Mouse (Mus musculus) layer of hippocampus, adult 9-11 months (tissue): ENCODE measurements around the gene Gdi2.
"Not testable (repeated sequence)": the region's sequence is repeated elsewhere in the genome, so short reads cannot be mapped to it uniquely, and the experiment has no call there.

Source experiments
- DNase-seq: peaks from one replicate; pipeline ENCODE4 v3.0.0; 2022

Gene Gdi2

DNA sequence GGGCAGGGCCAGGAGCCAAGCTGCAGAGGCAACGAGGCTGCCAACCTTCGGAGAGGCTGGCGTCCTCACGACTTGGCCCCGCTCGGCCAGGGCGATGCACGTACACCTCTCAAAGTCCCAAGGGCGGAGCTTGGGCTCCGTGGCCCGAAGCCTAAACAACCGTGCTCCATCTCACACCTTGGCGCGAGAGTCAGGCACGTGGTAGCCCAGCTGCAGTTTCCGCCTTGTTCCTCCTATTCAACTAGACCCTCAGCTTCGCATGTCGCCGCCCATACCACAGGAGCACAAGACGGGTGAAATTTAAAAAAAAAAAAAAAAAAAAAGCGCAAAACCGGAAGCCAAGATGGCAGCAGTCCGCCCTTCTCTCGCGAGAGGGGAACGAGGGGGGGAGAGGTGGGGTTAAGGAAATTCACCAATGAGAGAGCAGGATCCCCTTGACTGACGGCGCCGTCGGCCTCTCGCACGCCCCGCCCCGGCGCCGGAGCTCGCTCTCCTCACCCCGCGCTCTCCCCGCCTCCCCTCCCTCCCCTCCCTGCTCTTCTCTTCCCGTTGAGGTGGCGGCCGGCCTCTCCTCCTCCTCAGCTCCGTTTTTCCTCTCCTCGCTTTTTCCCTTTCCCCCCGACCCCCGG lies at the start of gene Gdi2:
Gene Gdi2, plus strand, starts transcription at position 470 of the 629 bp plus-strand sequence.
- peak; percentile 95 for DNase-seq

GRCm38 (mm10) chr13:3495526-3495925 lies 42.3 kb upstream of the Gdi2 start:
- no peak for DNase-seq

DNA sequence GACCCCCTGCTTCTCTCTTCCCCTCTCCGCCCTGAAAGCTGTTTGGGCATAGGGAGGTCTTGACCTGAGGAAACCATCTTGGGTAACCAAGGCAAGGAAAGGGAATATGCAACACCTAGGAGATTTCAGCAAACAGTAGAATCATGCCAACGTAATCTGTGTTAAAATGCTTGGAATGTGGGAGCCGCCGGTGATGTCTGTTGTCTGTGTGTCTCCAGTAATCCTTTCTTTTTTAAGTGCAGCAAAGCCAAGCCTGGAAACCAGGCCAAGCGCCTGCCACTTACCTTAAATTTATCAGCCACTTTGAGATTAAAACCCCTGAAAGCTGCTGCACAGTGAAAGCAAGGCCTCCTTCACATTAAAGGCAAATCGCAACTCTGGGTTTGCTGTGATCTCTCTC lies 36.8 kb upstream of the Gdi2 start:
- DNase-seq: not testable (repeated sequence)

DNA sequence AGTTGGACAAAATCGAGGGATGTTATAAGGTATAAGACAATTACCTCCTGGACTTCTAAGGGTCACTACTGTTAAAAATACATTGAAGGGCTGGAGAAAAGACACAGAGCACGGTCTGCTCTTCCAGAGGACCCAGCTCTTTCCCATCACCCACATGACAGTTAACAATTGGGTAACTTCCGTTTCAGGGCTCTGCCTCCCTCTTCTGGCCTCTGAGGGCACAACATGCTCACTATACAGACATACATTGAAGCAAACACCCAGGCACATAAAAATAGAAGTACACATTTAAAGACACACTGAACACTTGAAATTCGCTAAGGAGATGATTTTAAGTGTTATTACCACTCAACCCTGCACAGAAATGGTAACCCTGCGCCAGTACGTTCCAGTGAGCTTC lies 22.5 kb upstream of the Gdi2 start:
- not testable (repeated sequence) for DNase-seq

- not testable (repeated sequence) for DNase-seq
Measured at GRCm38 (mm10) chr13:3519357-3519756, 18.5 kb upstream of the Gdi2 start.

DNA sequence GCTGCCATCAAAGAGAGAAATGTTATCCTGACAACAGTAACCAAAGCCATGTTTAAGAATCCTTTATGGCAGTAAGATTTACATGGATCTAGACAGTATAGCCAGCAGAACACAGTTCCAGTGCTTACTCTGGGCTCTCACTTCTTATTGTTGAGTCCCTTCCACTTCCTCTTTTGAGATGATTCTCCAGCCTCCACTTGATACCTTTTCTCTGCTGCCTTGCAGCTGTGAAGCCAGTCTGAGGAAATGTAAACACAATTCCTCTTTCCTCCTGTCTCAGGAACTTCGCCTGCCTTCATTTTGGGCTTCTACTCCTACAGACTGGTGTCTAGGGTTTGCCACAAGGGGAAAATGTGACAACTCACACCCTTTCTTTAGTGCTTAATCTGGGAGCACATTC lies 17.9 kb upstream of the Gdi2 start:
- not testable (repeated sequence) for DNase-seq

DNA sequence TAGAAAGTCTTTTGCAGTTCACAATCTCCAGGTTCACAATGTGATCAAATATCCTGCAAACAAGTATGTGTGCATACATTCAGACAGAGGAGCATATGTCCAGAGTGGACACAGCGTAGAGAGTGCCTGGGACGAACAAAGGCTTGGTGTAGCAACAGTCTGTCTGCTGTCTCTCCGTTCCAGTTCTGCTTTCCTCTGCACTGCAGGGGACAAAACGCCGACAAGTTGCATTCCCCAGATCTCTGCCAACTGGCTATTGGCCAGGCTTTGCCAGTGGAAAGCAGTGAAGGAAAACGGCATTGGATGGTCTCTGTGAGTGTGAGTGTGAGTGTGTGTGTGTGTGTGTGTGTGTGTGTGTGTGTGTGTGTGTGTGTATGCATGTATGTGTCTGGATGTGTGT lies 14.4 kb upstream of the Gdi2 start:
- peak; percentile 49 for DNase-seq

DNA sequence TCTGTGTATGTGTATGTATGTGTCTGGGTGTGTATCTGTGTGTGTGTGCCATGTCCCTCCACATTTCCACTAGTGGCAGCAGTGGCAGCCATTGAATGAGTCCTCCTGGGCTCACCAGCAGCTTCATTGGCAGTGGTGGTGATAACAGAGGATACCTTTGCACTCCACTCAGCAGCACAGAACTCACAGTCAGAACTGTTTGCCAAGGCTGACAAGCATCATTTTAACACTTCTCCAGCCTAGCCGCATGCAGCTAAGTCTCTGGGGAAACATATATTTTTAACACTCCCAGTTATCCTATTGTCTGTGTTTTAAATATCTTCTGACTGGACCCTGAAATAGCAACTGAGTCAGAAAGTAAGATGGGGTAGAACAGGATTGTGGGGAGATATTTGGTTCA lies 13.9 kb upstream of the Gdi2 start:
- DNase-seq: no peak

GRCm38 (mm10) chr13:3525611-3526051 lies 12.2 kb upstream of the Gdi2 start:
- no peak for DNase-seq

DNA sequence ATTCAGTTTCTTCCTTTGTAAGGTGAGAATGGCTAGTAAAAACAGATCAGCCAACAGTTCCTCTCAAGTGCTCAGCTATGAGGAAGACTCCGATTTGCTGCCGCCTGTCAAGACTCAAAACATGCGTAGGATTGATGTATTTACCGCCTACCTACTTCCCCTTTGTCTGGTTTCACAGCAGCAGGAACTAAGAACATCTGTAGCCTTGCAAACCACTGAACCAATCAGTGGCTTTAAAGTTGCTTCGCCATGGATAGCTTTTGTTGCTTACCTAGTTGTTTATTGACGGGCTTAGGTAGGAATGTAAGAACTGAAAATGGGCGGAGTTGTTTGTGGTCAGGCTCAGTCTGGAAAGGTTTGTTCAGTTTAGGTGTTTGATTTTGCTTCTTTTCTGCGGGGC lies 11.5 kb upstream of the Gdi2 start:
- peak; percentile 65 for DNase-seq

DNA sequence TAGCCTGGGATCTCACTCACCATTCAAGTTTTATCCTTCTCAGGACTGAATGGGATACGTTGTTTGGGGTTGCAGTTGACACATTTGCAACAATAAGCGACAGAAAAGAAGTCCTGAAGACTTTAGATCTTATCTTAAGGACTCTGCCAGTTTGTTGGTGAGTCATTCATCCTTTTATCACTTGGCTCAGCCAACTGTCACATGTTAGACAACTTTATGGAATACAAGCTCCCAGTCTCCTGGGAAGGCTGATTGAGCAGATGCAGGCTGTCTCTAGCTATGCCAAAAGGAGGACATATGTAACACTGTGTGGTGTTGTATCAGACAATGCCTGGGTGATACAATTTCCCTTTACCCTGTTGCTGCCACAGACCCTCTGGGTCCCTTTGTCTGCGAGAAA lies 7.4 kb upstream of the Gdi2 start:
- DNase-seq: no peak

DNA sequence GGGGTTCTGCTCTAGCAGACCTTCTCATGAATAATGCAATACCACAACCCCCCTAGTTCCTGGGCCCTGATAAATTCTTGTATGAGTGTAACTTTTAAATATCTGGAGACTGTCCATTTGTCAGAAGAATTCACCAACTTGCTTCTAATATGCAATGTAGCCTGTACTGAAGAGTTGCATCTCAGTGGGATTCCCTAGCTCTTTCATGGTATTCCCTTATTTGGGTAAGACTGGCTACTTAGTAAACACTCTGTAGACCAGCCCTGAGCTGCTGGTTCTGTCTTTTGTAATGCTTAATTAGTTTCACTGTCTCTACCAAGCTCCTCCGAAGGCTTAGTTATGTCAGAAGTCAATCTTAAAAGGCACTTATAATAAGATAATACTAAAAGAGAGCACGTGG lies 6.7 kb upstream of the Gdi2 start:
- not testable (repeated sequence) for DNase-seq

DNA sequence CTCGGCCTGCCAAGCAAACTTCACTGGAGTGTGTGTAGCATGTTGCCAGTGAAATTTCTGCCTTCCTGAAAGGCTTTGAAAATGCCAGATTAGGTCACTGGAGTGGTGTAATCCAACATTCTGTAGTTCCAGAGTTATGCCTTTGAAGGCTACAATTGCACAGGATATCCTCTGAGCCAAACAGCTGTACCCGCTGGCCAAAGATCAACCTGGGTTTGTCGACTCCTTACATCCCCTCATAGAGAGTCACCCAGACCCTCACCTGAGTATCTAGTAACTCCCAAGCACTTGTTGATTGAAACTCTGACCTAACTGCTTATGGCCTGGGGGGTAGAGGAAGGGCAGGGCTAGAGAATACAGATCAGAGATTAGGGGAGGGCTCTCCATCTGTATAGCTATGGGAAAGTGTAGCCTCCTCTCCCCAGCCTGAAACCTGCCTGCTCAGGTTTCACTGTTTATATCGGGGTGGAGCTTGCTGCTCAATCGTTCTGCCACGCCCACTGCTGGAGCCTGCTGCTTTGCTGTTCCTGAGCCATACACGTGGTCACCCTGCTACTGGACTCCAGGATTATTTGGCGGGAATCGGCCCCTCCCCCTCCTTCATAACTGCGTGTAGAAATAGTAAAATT lies 6.1 kb upstream of the Gdi2 start:
- DNase-seq: no peak

DNA sequence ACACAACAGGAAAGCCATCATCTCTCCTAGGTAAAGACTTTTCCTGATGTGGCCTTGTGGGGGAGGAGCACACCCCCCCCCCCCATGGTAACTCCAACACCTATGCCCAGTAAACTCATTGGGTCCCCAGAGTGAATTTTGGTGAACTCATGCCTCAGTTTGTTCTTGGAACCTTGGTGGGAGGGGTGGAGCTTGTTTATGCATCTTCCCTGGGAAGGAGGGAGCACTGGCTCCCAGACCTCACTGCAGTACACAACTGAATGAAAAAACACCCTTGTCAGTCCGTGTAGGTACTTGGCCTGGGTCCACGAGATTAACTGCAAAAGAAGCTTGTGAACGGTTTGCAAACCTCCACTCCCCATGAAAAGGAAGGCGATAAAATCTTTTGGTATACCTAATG lies 5.4 kb upstream of the Gdi2 start:
- DNase-seq: no peak

GRCm38 (mm10) chr13:3534146-3534545 lies 3.7 kb upstream of the Gdi2 start:
- no peak for DNase-seq

- peak; percentile 61 for DNase-seq
Measured at GRCm38 (mm10) chr13:3538223-3538968, 533 bp downstream of the Gdi2 start.

GRCm38 (mm10) chr13:3538969-3539562 lies 1.2 kb downstream of the Gdi2 start:
- no peak for DNase-seq

DNA sequence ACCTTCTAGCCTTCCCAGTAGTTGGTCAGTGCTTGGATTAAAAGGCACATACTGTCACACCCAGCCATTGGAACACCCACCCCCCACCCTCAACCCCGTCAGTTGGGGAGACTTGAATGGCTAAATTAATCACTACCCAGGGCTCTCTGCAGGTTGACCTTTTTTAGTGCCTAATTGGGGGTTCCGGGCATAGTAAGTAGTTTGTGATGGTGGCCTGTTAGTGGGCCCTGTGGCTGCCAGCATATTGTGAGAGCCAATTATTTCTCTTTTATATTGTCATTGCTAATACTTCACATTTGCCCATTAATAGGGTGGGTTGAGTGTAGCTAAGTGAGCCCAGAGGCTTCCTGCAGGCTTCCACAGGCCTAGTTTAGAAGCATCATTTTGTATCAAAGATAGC lies 2.3 kb downstream of the Gdi2 start:
- no peak for DNase-seq

DNA sequence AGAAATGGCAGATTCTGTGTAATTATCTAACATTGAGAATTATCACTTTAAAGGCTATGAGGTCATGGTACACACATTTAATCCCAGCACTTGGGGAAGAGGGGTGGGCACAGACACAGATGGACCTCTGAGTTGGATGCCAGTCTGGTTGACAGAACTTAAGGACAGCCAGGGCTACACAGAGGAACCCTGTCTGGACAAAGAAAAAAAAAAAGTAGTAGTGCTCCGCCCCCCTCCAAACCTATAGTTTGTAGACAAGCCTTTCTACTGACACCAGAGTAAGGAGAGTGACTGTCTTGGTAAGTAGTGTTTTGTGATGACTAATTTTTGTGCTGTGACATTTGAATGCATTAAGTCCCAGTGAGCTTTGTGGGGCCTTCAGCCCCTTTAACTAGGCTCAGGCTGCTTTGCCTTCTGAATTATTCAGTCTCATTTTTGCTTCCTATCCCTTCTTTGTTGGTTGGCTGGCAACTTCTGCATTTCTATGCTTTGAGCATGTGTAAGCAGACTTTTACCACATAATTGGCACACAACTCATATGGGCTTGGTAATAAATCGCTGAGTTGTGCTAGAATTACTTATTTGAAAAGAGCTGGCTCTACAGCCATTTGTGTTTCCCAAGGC lies 3.4 kb downstream of the Gdi2 start:
- DNase-seq: no peak

- no peak for DNase-seq
Measured at GRCm38 (mm10) chr13:3544077-3544874, 6.4 kb downstream of the Gdi2 start.

DNA sequence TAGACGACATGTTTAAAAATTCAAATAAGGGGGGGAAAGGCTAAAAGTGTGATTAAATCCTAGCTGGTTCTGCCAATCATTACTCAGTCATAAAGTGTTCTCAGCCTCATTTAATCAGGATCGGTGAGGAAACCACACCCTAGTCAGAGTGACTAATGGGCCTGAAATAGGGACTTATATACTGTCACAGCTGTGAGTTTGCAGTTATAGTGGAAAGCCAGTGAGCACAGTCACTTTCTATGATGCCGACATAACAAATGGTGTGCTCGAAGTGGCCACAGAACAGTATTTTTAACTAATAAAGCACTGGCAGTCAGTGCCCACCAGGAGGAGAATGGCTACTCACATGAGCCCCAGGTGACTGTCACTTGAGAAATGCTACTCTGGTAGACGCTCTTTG lies 7.1 kb downstream of the Gdi2 start:
- DNase-seq: no peak

DNA sequence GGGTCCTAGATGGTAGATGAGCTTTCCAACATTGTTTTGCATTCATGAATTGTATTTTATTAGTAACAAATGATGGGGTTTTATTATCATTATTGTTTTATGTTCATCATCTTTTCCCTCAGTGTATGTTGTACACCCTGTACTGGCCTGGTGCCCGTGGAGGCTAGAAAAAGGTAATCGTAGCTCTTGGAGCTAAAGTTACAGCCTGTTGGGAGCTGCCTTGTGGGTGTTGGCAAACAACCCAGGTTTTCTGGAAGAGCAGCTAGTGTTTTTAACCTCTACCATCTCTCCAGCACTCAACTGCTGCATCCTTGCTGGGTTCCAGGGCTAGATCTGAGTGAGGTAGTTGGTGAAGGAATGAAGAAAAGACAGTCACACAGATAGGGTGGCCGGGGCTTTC lies 9.5 kb downstream of the Gdi2 start:
- no peak for DNase-seq
